Mouse (Mus musculus) neural tube, embryonic 10.5 days (tissue): ENCODE data around the gene Tmem115.

Source experiments
- DNase-seq: peaks from one replicate; pipeline ENCODE4 v3.0.0-alpha.2; 2017; ENCODE audit warnings: low spot score; ENCODE audit errors: extremely low spot score

Gene Tmem115

DNA sequence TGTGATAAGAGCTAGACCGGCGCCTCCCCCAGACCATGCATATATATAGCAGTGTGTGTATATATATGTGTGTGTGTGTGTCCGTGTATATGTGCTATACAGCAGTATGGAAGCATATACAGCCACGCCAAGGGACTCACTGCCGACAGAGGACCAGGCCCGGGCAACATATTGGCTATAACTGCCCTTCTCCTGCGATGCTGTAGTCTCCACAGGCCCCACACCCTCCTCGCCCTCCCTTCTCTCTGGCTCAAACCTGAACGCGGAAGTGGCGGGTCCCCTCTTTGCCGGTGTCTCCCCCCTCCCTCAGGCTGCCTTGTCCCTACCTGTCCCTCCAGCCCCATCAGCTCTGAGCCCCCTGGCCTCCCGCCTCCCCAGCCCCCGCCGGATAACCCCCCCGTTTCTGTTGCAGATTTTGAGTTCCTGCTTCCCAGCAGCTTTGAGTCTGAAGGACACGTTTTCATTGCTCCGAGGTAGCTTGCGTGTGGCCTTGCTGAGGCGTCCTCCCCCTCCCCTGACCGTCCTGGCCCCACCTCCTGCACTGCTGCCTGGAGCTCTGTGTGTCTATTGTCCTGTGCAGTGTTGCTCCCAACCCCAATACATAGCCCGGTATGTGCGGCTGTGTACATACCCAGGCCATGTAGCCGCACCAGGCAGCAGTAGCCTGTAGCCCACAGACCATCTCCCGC, 11.9 kb upstream of the Tmem115 start:
- DNase-seq = no peak

DNA sequence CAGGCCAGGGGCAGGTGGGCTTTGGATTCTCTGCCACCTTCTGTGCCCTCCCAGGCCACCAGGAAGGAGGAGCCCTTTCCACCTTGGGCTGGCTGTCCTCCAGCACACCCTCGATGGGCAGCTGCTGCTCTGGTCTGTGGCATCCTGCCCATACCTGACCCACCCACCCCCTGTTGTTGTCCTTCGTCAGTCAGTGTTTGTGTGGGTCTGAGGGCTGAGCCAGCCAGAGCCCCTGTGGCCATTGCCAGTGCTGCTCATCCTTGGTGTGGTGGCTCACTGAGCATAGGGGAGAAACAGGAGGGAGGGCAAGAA, 11.4 kb upstream of the Tmem115 start:
- no peak for DNase-seq

DNA sequence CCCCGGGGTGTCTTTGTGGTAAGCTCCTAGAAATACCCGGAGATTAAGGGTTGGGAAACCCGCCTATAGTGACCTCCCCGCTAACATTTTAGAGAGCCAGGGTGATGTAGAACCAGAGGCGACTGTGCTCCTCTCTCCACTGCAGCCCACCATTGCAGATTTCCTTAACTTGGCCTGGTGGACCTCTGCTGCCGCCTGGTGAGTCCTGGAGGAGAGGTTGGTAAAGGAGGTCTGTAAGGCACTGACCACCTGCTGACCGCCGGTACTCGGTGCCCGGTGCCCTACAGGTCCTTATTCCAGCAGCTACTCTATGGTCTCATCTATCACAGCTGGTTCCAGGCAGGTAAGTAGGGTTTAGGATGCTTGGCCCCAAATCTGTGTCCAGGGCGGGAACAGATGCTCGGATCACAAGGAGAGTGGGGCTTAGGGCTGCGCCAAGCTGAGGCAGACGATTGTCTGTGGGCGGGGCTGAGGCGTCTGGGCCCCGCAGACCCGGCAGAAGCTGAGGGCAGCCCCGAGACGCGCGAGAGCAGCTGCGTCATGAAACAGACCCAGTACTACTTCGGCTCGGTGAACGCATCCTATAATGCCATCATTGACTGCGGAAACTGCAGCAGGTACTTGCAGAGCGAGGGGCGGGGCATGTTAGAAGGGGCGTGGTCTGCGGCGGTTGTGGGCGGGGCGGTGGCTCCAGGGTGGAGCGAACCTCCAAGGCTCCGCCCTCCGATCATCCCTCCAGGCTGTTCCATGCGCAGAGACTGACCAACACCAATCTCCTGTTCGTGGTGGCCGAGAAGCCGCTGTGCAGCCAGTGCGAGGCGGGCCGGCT, 7.3 kb upstream of the Tmem115 start:
- peak; percentile 86 for DNase-seq

DNA sequence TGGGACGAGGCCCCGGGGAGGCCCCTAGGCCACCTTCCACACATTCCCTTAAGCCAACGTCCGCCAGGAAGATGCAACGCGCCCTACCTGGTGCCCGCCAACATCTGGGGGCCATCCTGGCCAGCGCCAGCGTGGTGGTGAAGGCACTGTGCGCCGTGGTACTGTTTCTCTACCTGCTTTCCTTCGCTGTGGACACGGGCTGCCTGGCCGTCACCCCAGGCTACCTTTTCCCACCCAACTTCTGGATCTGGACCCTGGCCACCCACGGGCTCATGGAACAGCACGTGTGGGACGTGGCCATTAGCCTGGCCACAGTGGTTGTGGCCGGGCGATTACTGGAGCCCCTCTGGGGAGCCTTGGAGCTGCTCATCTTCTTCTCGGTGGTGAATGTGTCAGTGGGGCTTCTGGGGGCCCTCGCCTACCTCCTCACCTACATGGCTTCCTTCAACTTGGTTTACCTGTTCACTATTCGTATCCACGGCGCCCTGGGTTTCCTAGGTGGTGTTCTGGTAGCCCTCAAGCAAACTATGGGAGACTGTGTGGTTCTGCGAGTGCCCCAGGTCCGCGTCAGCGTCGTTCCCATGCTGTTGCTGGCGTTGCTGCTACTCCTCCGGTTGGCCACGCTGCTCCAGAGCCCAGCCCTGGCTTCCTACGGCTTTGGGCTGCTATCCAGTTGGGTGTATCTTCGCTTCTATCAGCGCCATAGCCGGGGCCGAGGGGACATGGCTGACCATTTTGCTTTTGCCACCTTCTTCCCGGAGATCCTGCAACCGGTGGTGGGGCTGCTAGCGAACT, 860 bp downstream of the Tmem115 start:
- DNase-seq = peak; percentile 48

DNA sequence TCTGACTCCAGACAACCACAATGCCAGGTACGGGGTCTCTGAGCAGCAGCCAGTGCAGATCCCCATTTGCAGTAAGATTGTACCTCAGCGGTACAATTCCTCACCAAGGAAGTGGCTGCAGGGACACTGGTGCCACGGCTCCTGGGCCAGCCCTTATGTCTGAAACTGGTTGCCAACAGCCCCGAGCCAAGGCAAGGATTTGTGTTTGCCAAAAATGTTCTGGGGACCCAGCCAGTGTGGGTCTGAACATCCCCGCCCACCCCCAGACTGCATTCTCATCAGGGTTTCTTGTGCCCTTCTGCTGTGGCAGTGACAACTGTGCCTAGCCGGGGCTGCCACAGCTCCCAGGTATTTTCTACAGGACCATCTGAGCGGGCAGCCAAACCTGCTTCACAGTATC, 4.5 kb downstream of the Tmem115 start:
- no peak for DNase-seq

DNA sequence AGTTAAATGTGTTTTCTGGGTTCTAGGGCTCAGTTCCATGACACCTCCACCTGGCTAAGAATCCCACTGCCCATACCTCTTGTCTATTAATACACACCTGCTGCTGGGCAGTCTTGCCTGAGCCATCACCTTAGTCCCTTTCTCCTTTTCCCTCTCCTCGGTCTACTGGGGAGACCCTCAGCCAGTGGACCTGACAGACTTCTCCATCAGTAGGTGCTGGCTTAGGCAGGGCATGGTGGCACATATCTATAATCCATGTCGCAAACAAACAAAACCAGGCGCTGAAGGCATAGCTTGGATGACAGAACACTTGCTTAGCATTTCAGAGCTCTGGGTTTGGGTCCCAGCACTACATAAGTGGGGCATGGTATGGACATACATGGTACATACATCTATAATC, 5.0 kb downstream of the Tmem115 start:
- no peak for DNase-seq

DNA sequence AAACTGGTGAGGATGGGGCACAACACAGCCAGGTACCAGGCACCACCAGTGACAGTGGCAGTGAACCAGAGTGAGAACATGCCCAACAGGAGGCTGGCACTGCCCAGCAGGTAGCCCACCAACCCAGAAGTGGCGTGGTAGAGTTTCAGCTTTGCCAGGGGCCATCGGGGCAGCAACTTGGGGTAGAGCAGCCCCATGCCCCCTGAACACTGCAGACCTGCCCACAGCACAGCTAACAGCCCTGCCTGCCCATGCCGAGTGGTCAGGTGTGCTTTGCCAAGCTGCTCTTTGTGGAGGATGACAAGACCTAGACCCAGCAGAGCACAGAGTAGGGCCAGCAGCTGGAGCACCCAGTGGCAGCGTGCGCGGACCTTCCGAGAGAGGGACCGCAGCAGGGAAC, 6.2 kb downstream of the Tmem115 start:
- no peak for DNase-seq

DNA sequence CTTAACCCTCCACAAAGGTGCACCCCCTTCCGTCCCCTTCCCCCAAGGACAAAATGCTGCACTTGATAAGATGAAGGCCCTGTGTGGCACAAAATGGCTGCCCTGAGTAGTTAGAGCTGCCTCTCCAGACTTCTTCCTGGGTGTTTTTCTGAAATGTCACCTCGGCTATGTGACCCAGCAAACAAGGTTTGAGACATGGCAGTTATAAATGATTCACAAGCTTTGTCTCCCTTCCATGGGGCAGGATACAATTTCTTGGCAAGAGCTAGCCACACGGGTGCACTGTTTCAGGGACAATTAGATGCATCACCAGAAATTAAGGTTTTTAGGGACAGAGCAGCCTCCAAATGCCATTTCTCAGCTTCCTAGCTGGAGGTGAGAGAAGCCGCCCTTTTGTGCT, 6.7 kb downstream of the Tmem115 start:
- DNase-seq = no peak

DNA sequence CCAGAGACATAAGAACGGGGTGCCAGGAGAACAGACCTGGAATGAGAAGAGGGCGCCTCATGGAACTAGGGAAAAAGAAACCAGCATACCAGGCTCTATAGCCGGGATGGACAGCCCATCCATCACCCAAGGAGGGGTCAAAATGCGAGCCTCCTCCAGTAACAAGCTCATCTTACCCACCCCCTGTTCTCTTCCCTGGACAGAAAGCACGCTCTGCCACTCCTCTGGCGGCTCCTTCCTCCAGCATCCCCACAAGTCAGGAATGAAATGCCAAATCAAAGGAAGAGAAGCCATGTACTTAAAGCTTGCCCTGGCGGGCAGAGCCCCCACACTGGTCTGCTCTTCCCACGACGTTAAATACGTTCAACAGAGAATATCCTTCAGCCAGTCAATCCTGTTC, 7.3 kb downstream of the Tmem115 start:
- no peak for DNase-seq

DNA sequence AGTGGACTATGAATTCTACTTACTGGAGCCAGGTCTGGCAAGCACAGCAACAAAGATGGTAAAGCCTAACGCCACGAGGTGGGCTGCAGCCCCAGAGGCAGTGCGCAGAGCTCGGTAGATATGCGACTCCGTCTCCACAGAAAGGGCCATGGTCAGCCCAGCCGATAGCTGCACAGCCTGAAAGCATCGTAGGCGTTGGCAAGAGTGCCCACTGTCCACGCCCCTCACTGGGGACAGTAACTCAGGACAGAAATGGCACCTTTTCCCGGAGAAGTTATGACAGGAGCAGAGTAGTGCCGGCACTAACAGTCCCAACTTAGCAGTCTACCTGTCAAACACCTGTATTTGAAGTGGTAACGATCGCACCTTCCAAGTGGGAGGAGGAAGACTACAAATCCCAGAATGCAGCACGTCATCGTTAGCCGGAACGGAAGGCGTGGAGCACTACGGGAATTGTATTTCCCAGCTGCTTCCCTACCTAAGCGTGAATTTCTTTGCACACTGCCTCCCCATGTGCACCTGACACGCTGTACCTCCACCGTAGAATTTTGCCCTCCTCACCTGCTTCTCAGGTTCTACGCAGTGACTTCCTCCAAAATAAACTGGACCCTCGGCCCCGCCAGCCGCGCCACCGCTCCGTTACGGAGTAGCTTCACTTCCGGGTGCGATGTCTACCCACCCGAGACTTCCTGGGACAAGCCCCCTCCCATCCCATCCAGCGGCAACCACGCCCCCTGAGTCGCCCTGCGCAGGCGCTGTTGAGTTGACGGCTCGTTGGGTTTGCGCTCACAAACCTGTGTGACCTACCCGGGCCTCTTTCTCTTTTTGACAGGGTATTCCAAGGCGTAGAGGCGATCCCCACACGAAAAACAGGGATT, 8.0 kb downstream of the Tmem115 start, which contains the start of the genes Cyb561d2 and Nprl2:
Gene Cyb561d2, minus strand, starts transcription at position 720 of the 878 bp plus-strand sequence.
Gene Nprl2, plus strand, starts transcription at position 753 of the 878 bp plus-strand sequence.
- DNase-seq = peak; percentile 95

DNA sequence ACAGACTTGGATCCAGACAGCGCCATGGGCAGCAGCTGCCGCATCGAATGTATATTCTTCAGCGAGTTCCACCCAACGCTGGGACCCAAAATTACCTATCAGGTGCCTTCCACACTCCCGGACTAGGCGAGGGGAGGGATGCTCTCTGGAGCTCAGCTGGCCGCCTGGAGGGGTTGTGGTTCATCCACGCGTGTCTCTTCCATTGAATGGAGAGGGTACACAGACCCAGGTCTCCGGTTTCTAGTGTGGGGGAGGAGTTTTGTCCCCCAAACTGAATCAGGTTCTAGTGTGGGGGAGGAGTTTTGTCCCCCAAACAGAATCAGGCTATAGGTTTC, 8.6 kb downstream of the Tmem115 start:
- DNase-seq = no peak

DNA sequence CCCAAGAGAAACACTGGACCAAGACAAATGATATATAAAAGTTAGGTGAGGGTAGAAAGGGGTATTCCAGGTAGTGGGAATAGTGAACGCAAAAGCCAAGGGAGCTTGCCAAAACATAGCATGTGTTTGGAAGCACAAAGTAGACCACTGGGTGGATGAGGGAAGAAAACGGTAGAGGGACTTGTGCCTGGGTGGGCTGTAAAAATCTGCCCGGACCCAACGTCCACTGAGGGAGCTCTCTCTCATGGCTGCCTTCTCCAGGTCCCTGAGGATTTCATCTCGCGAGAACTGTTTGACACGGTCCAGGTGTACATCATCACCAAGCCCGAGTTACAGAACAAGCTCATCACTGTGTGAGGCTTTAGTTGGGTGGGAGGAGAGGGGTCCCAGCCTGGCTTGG, 9.0 kb downstream of the Tmem115 start:
- no peak for DNase-seq

DNA sequence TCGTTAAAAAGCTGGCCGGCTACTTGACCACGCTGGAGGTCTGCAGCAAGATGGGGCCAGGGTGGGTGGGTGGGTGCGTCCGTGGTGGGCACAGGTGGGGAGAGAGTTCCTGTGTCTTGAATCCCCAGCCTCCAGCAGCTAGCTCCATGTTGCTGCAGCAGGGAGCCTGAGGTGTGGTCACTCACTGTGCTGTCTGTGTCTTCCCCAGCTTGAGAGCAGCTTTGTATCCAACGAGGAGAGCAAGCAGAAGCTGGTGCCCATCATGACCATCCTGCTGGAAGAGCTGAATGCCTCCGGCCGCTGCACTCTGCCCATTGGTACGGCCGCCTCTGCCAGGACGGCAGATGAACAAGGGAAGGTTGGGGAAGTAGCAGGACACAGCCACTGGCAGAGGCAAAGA, 9.6 kb downstream of the Tmem115 start:
- no peak for DNase-seq

DNA sequence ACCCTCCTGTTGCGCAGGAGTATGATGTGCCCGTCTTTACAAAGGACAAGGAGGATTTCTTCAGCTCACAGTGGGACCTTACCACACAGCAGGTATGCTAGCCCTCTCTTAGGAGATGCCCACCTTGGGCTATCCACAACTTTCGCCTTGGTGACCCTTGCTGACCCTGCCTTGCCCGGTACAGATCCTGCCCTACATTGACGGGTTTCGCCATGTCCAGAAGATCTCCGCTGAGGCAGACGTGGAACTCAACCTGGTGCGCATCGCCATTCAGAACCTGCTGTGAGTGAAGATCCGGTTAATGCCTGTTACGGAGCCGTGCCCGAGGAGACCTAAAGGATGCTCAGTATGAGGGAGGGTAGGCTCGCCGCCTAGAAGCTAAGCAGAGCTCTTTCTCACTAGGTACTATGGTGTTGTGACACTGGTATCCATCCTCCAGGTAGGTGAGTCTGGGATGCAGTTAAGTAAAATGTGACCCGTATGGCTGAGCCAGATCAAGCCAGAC, 10.5 kb downstream of the Tmem115 start:
- DNase-seq = no peak

DNA sequence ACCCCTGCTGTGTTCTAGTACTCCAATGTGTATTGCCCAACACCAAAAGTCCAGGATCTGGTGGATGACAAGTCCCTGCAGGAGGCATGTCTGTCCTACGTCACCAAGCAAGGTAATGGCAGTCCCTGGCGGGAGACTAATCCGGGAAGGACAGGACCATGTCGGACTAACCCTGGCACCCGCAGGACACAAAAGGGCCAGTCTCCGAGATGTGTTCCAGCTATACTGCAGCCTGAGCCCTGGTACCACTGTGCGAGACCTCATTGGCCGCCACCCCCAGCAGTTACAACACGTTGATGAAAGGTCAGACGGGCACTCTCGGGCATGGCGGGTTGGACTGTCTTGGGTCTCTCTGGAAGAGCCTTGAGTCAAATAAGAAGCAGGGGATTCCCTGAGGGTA, 11.0 kb downstream of the Tmem115 start:
- DNase-seq = no peak

DNA sequence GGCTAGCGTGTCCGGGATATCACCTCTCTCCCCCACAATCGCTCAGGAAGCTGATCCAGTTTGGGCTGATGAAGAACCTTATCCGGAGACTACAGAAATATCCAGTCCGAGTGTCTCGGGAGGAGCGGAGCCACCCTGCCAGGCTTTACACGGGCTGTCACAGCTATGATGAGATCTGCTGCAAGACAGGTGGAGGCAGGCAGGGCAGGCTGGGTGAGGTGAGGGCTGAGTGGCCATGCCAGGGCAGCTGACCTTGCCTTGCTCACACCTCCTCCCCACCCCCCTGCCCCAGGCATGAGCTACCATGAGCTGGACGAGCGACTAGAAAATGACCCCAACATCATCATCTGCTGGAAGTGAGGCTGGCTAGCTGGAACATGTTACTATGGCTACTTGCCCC, 11.5 kb downstream of the Tmem115 start:
- DNase-seq = no peak

DNA sequence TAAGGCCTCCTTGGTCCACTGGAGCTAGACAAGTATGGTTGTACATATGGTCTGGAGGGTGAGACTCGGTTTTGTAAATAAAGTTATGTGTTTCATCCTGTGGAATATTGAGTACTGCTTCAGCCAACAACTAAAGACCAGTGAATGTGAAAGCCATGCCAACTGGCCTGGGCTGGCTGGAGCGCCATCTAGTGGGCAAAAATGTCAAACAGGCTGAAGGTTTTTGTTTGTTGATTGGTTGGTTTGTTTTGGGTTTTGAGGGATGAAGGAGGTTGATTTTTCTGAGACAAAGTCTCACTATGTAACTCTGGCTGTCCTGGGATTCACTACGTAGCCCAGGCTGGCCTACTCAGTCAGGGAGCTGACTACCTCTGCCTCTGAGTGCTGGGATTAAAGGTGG, 11.9 kb downstream of the Tmem115 start:
- DNase-seq = peak; percentile 82

DNA sequence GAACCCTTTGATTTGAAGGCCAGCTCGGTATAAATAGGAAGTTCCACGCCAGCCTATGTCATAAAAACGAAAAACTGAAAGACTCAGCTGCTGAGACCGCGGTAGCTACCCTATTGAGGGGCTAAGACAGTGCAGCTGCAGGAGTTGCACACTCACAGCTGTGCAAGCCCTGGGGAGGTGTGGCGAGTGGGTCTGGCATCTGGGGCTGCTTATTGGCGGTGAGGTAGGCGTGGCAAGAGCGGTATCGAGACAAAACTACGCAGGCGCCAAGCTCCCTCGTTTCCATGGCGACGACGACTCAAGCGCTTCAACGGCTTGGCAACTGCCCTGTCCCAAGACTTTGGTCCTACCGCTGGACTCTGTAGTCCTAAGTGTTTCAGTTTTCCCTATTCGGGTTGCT, 13.3 kb downstream of the Tmem115 start, which contains the start of gene Zmynd10:
Gene Zmynd10, plus strand, starts transcription at position 273 of the 400 bp plus-strand sequence.
- peak; percentile 86 for DNase-seq

DNA sequence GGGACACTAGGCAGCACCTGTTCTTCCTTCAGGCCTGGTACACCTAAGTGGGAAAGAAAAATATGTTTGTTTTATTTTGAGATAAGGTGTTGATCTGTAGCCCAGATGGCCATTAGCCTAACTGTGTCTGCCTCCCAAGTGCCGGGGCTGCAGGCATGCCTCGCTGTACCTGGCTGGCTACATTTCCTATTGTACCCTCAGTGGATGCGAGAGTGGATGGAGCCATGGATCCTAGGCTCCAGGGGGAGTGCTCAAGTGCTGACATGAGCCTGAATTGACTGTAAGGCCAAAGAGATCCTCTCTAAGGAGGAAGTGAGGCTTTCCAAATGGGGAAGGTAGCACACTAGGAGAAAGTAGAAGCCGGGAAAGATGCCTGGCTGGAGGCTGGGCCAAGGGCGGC, 14.2 kb downstream of the Tmem115 start:
- DNase-seq = no peak

DNA sequence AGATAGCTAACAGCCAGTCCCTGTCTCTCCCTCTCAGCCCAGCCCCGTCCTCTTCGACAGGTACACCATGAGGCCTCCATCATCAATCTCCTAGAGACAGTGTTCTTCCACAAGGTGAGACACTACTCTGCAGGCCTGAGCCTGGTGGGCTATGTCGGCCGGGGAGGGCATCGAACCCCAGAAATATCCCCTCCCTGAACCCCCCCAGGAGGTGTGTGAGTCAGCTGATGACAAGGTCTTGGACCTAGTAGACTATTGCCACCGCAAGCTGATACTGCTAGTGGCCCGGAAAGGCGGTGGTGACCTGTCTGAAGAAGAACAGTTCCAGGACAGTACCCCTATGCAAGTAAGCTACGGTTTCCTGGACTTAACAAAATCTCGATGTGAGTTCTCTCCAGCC, 15.1 kb downstream of the Tmem115 start:
- DNase-seq = no peak
